Mouse (Mus musculus): ENCODE data around the gene AC124502.3. TPM values are rescaled to one million over a fixed set of nuclear protein-coding genes. Genes with fewer than 3 reads are reported as not detected.

AC124502.3 gene
- polyA plus RNA-seq, 1 experiment from 2014 or later = 2.0 TPM

DNA sequence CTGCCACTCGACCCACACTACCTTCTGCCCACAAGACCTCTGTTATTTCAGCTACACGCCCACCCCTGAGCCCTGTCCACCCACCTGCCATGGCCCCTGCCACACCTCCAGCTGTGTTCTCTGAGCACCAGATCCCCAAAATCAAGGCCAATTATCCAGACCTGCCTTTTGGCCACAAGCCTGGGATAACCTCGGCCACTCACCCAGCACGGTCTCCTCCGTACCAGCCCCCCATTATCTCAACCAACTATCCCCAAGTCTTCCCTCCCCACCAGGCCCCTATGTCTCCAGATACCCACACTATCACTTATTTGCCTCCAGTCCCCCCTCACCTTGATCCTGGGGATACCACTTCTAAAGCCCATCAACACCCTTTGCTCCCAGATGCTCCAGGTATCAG, 30.8 kb downstream of the AC124502.3 start:
- 0 out of 2 replicates have a peak, but pooled peaks cover 2% of the 10 kb centered on the region for H3K27me3 ChIP-seq (ENCODE audit: control insufficient read depth, insufficient read depth, low read length)
- H3K36me3 ChIP-seq (ENCODE audit: control insufficient read depth, insufficient read depth, low read length) = no peaks in the 10 kb centered on the region; the same call in 1 of the 2 replicates
- no peaks in the 10 kb centered on the region for H3K9me3 ChIP-seq (ENCODE audit: control insufficient read depth, low read length)
- H3K4me3 ChIP-seq (ENCODE audit: low read depth, low read length) = 0 out of 2 replicates have a peak overlapping the region, but pooled peaks have one; percentile 0
- H3K27ac ChIP-seq (replicated peaks; ENCODE audit: low read depth, low read length) = 0 out of 2 replicates have a peak overlapping the region, but pooled peaks have one; percentile 98
- DNase-seq (ENCODE audit: low spot score) (no peak), ATAC-seq (ENCODE audit: insufficient number of reproducible peaks, low FRiP score, low TSS enrichment, low read depth) (no peak)
- no peak overlapping the region; the same call in 1 of the 2 replicates for H3K9ac ChIP-seq (ENCODE audit: low read length)
- peaks cover 47% of the 10 kb centered on the region for H3K4me1 ChIP-seq (ENCODE audit: control insufficient read depth, insufficient read depth, low read length)
- WGBS = 73% methylated on average over 5 of the region's 5 CpGs
- peak overlapping the region; percentile 99 for H3K4me2 ChIP-seq (ENCODE audit: low read depth, severe bottlenecking)

DNA sequence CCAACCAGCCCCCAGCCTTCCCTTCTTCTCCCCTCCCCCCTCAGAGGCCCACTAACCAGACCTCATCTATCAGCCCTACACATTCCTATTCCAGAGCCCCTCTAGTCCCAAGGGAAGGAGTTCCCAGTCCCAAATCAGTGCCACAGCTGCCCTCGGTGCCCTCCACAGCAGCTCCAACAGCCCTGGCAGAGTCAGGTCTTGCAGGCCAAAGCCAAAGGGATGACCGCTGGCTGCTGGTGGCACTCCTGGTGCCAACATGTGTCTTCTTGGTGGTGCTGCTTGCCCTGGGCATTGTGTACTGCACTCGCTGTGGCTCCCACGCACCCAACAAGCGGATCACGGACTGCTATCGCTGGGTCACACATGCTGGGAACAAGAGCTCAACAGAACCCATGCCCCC, 31.3 kb downstream of the AC124502.3 start:
- DNase-seq (ENCODE audit: low spot score) (no peak), ATAC-seq (ENCODE audit: insufficient number of reproducible peaks, low FRiP score, low TSS enrichment, low read depth) (no peak)
- Histone ChIP-seq H3K4me3 (ENCODE audit: low read depth, low read length) (peak overlapping the region; percentile 0; the same call in 1 of the 2 replicates), H3K4me2 (ENCODE audit: low read depth, severe bottlenecking) (peak overlapping the region; percentile 99), H3K36me3 (ENCODE audit: control insufficient read depth, insufficient read depth, low read length) (no peaks in the 10 kb centered on the region; the same call in 1 of the 2 replicates), H3K9ac (ENCODE audit: low read length) (no peak overlapping the region), H3K9me3 (ENCODE audit: control insufficient read depth, low read length) (no peaks in the 10 kb centered on the region), H3K4me1 (ENCODE audit: control insufficient read depth, insufficient read depth, low read length) (peaks cover 44% of the 10 kb centered on the region), H3K27ac (replicated peaks; ENCODE audit: low read depth, low read length) (peak overlapping the region; percentile 98), H3K27me3 (ENCODE audit: control insufficient read depth, insufficient read depth, low read length) (0 out of 2 replicates have a peak, but pooled peaks cover 2% of the 10 kb centered on the region)
- 81% methylated on average over 7 of the region's 7 CpGs for WGBS

DNA sequence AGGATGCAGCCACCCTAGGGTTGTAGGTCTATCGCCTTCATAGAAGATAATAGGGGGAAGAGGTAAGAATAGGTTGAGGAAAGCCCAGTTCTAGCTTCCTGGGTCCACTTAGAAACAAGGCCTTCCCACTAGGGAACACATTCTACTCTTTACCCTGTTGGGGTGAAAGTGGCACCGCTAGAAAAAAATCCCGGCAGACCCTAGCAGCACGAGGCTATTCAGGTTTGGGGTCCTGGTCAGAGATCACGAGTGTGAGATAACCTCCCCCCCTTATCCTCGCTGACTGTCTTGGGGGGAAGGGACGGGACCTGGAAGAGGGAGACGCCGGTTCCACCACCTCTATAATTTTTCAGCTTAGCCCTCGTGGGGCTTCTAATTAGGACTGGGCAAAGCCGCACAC, 32.4 kb downstream of the AC124502.3 start:
- Histone ChIP-seq H3K4me1 (ENCODE audit: control insufficient read depth, insufficient read depth, low read length) (peaks cover 44% of the 10 kb centered on the region), H3K4me3 (ENCODE audit: low read depth, low read length) (peak overlapping the region; percentile 37), H3K9me3 (ENCODE audit: control insufficient read depth, low read length) (no peaks in the 10 kb centered on the region), H3K36me3 (ENCODE audit: control insufficient read depth, insufficient read depth, low read length) (no peaks in the 10 kb centered on the region; the same call in 1 of the 2 replicates), H3K4me2 (ENCODE audit: low read depth, severe bottlenecking) (peak overlapping the region; percentile 99), H3K9ac (ENCODE audit: low read length) (peak overlapping the region; percentile 58), H3K27me3 (ENCODE audit: control insufficient read depth, insufficient read depth, low read length) (0 out of 2 replicates have a peak, but pooled peaks cover 2% of the 10 kb centered on the region), H3K27ac (replicated peaks; ENCODE audit: low read depth, low read length) (peak overlapping the region; percentile 98)
- WGBS = 3% methylated on average over 11 of the region's 11 CpGs
- ATAC-seq (ENCODE audit: insufficient number of reproducible peaks, low FRiP score, low TSS enrichment, low read depth) (no peak), DNase-seq (ENCODE audit: low spot score) (no peak)

DNA sequence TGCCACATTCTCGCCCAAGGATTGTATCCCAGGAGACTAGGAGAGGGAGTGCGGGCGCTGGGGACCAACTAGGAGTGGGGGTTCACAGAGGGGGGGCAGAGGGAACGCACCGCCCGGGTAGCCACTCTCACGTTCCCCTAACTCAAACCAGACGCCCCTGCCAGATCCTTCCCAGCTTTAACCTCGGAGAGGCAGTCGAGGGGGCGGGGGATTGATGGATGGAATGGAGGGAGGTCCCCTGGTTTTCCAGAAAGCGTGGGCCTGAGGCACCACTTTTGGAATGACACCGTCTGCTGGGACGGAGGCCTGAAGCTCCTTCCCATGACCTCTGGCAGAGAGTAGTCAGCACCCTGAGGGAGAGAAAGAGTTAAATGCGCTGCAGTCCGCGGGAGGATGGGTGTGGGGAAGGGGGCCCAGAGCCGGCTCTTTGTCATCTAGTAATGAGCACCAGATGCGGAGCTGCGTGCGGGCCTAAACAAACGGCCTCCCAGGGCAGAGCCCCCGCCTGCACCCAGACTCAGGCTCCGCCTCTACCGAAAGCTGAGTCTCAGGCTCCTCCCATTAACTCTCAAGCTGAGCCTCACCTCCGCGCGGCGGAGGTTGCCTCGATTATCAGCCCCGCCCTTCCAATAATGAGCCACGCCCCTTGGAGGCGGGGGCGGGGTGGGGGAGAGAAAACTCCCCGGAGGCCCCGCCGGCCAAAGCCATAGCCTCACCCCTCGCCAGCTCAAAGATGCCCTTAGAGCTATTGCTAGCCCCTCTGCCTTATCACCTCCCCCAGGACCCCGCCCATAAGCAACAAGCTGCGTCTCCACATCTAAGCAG, 33.1 kb downstream of the AC124502.3 start:
- Histone ChIP-seq H3K27me3 (ENCODE audit: control insufficient read depth, insufficient read depth, low read length) (0 out of 2 replicates have a peak, but pooled peaks cover 2% of the 10 kb centered on the region), H3K4me1 (ENCODE audit: control insufficient read depth, insufficient read depth, low read length) (peaks cover 44% of the 10 kb centered on the region)
- under 1% methylated on average over 40 of the region's 40 CpGs for whole genome bisulfite sequencing

DNA sequence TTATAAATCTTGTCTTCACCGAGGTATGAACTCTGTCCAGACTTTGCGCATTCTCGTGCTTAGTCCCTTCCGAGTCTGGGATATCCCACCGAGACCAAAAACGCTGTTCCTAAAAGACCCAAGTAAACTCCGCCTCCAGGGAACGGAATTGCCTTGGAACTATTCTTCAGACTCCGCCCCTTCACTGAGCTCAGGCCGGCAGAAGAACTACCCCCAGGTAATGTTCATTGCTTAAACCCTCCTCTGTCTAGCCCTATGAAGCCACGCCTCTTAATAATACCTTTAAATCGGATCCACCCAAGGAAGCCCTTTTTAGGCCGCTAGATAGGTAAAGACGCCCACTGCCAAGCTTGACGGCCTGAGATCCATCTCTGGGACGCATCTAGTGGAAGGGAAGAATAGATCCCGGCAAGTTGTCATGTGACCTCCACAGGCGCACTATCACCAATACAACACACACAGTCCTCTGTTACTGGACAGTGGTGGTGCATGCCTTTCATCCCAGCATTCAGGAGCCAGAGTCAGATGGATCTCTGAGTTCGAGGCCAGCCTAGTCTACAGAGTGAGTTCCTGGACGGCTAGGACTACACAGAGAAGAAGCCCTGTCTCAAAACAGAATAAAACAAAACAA, 33.8 kb downstream of the AC124502.3 start:
- no peaks in the 10 kb centered on the region for H3K9me3 ChIP-seq (ENCODE audit: control insufficient read depth, low read length)
- peak overlapping the region; percentile 37 for H3K4me3 ChIP-seq (ENCODE audit: low read depth, low read length)
- DNase-seq (ENCODE audit: low spot score) (peak; percentile 71), ATAC-seq (ENCODE audit: insufficient number of reproducible peaks, low FRiP score, low TSS enrichment, low read depth) (peak; percentile 18)
- H3K36me3 ChIP-seq (ENCODE audit: control insufficient read depth, insufficient read depth, low read length) = no peaks in the 10 kb centered on the region; the same call in 1 of the 2 replicates
- 2% methylated on average over 20 of the region's 20 CpGs for WGBS
- H3K27me3 ChIP-seq (ENCODE audit: control insufficient read depth, insufficient read depth, low read length) = 0 out of 2 replicates have a peak, but pooled peaks cover 2% of the 10 kb centered on the region
- H3K27ac ChIP-seq (replicated peaks; ENCODE audit: low read depth, low read length) = peak overlapping the region; percentile 98
- H3K4me1 ChIP-seq (ENCODE audit: control insufficient read depth, insufficient read depth, low read length) = peaks cover 36% of the 10 kb centered on the region
- H3K9ac ChIP-seq (ENCODE audit: low read length) = peak overlapping the region; percentile 9; the same call in 1 of the 2 replicates
- H3K4me2 ChIP-seq (ENCODE audit: low read depth, severe bottlenecking) = peak overlapping the region; percentile 99

More for the DNA sequence above, 33.1 kb downstream of the AC124502.3 start:
- Histone ChIP-seq H3K27ac (replicated peaks; ENCODE audit: low read depth, low read length) (peak overlapping the region; percentile 98), H3K4me3 (ENCODE audit: low read depth, low read length) (peak overlapping the region; percentile 37), H3K9me3 (ENCODE audit: control insufficient read depth, low read length) (no peaks in the 10 kb centered on the region), H3K4me2 (ENCODE audit: low read depth, severe bottlenecking) (peak overlapping the region; percentile 99), H3K9ac (ENCODE audit: low read length) (peak overlapping the region; percentile 58), H3K36me3 (ENCODE audit: control insufficient read depth, insufficient read depth, low read length) (no peaks in the 10 kb centered on the region; the same call in 1 of the 2 replicates)
- ATAC-seq (ENCODE audit: insufficient number of reproducible peaks, low FRiP score, low TSS enrichment, low read depth) = peak; percentile 92
- peak; percentile 96 for DNase-seq (ENCODE audit: low spot score)

DNA sequence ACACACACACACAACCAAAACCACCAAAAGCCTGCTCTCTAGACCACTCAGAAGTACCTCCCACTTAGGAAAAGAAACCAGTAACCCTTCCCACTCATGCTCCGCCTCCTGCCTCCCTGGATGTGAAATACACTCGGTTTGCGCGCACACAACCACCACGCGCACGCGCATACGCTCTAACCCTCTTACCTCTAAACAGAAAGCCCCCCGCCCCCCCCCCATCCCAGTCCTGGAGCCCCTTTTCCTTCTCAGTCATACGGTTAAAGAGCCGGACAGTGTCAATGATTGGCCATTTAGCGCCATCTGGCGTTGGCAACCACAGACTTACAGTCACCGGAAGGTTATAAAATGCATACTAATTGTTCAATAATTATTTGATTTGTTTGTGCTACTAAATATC, 34.3 kb downstream of the AC124502.3 start:
- WGBS = under 1% methylated on average over 15 of the region's 15 CpGs
- Histone ChIP-seq H3K27ac (replicated peaks; ENCODE audit: low read depth, low read length) (peak overlapping the region; percentile 98), H3K9ac (ENCODE audit: low read length) (no peak overlapping the region; the same call in 1 of the 2 replicates), H3K9me3 (ENCODE audit: control insufficient read depth, low read length) (no peaks in the 10 kb centered on the region), H3K4me1 (ENCODE audit: control insufficient read depth, insufficient read depth, low read length) (peaks cover 34% of the 10 kb centered on the region), H3K27me3 (ENCODE audit: control insufficient read depth, insufficient read depth, low read length) (0 out of 2 replicates have a peak, but pooled peaks cover 2% of the 10 kb centered on the region), H3K4me2 (ENCODE audit: low read depth, severe bottlenecking) (peak overlapping the region; percentile 99), H3K4me3 (ENCODE audit: low read depth, low read length) (peak overlapping the region; percentile 37), H3K36me3 (ENCODE audit: control insufficient read depth, insufficient read depth, low read length) (no peaks in the 10 kb centered on the region; the same call in 1 of the 2 replicates)
- DNase-seq (ENCODE audit: low spot score) (peak; percentile 90), ATAC-seq (ENCODE audit: insufficient number of reproducible peaks, low FRiP score, low TSS enrichment, low read depth) (no peak; the same call in 1 of the 2 replicates)

DNA sequence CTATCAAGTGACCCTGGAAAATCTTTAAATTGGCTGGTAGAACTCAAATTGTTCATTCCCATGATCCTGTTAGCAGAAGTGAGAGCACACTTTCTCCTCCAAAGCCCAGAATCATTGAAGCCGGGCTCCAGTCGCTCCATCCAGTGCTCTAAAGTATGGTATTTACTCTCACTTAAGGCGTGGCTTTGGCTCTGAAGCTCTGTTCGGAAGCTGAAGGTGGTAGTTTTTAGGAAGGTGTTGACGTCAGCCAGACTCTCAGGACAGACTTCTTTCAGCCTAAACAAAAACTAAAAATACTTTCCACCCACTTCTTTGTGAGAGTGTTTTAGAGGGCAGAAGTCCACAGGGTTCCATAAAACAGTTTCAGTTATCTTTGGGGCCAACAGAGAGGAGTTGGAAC, 34.8 kb downstream of the AC124502.3 start:
- H3K4me3 ChIP-seq (ENCODE audit: low read depth, low read length) = no peak overlapping the region
- H3K4me2 ChIP-seq (ENCODE audit: low read depth, severe bottlenecking) = no peak overlapping the region
- H3K27me3 ChIP-seq (ENCODE audit: control insufficient read depth, insufficient read depth, low read length) = 0 out of 2 replicates have a peak, but pooled peaks cover 2% of the 10 kb centered on the region
- H3K9ac ChIP-seq (ENCODE audit: low read length) = no peak overlapping the region
- H3K9me3 ChIP-seq (ENCODE audit: control insufficient read depth, low read length) = no peaks in the 10 kb centered on the region
- no peak for DNase-seq (ENCODE audit: low spot score)
- ATAC-seq (ENCODE audit: insufficient number of reproducible peaks, low FRiP score, low TSS enrichment, low read depth) = no peak
- WGBS = 38% methylated on average over 5 of the region's 5 CpGs
- no peaks in the 10 kb centered on the region; the same call in 1 of the 2 replicates for H3K36me3 ChIP-seq (ENCODE audit: control insufficient read depth, insufficient read depth, low read length)
- H3K4me1 ChIP-seq (ENCODE audit: control insufficient read depth, insufficient read depth, low read length) = peaks cover 30% of the 10 kb centered on the region
- H3K27ac ChIP-seq (replicated peaks; ENCODE audit: low read depth, low read length) = no peak overlapping the region

DNA sequence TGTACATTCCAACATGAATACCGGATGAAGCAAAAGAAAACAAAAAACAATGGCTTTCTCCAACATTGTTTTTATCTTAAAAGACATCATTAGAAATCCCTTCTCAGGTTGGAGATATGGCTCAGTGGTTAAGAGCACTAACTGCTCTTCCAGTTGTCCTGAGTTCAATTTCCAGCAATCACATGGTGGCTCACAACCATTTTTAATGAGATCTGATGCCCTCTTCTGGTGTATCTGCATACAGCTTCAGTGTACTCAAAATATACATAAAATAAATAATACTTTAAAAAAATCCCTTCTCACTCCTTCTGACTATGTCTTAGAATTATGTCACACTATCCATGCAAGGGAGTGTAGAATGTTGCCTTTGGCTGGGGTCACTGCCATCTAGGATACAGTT, 40.6 kb downstream of the AC124502.3 start:
- no peaks in the 10 kb centered on the region for H3K9me3 ChIP-seq (ENCODE audit: control insufficient read depth, low read length)
- WGBS = 95% methylated on average over 1 of the region's 1 CpGs
- H3K4me3 ChIP-seq (ENCODE audit: low read depth, low read length) = no peak overlapping the region
- H3K36me3 ChIP-seq (ENCODE audit: control insufficient read depth, insufficient read depth, low read length) = no peaks in the 10 kb centered on the region
- H3K27ac ChIP-seq (replicated peaks; ENCODE audit: low read depth, low read length) = no peak overlapping the region
- H3K4me2 ChIP-seq (ENCODE audit: low read depth, severe bottlenecking) = no peak overlapping the region
- no peak overlapping the region for H3K9ac ChIP-seq (ENCODE audit: low read length)
- H3K27me3 ChIP-seq (ENCODE audit: control insufficient read depth, insufficient read depth, low read length) = peaks cover 42% of the 10 kb centered on the region
- ATAC-seq (ENCODE audit: insufficient number of reproducible peaks, low FRiP score, low TSS enrichment, low read depth) (no peak), DNase-seq (ENCODE audit: low spot score) (no peak)
- H3K4me1 ChIP-seq (ENCODE audit: control insufficient read depth, insufficient read depth, low read length) = no peaks in the 10 kb centered on the region

Data from limb, embryonic 11.5 days (tissue).